Mouse (Mus musculus): ENCODE data around the gene Gm20897.
"Not testable (repeated sequence)": the region's sequence is repeated elsewhere in the genome, so short reads cannot be mapped to it uniquely, and the experiment has no call there.

Gm20897 gene

GRCm38 (mm10) chrY:38502138-38502537, at the start of gene Gm20897:
Gene Gm20897 (minus strand): TSS chrY:38502238.
- DNase-seq (ENCODE audit: low read depth), result not testable (repeated sequence)

Data from 416B (cell line).